Mouse (Mus musculus) mature B cell (primary cell): ENCODE measurements around the gene Cyb561d2.

ENCODE experiments used
- in situ Hi-C: fragments of 300-500 bp; cut with MboI; formaldehyde crosslinking; loops from 2 replicates; pipeline ENCODE4 v1.14.3; 2019

The Cyb561d2 gene

DNA sequence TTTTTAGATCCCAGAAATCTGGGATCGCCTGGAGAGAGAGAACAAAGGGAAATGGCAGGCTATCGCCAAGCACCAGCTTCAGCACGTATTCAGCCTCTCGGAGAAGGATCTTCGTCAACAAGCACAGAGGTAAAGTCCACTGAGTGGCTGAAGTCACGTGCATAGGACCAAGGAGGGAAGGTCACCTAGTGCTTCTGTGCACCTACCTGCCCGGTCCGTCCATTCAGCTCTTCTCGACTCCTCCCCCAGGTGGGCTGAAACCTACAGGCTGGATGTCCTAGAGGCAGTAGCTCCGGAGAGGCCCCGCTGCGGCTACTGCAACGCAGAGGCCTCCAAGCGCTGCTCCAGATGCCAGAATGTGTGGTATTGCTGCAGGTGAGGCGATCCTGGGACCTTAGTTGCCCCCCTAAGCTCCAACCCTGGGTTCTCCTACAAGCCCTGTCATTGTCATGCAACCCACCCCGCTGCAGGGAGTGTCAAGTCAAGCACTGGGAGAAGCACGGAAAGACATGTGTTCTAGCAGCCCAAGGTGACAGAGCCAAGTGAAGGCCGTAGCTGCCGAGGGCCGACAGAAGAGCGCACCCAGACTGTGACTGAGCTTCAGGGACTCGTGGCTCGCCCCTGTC is 8.6 kb upstream of the Cyb561d2 start:
- in situ Hi-C loops = no loop called here

DNA sequence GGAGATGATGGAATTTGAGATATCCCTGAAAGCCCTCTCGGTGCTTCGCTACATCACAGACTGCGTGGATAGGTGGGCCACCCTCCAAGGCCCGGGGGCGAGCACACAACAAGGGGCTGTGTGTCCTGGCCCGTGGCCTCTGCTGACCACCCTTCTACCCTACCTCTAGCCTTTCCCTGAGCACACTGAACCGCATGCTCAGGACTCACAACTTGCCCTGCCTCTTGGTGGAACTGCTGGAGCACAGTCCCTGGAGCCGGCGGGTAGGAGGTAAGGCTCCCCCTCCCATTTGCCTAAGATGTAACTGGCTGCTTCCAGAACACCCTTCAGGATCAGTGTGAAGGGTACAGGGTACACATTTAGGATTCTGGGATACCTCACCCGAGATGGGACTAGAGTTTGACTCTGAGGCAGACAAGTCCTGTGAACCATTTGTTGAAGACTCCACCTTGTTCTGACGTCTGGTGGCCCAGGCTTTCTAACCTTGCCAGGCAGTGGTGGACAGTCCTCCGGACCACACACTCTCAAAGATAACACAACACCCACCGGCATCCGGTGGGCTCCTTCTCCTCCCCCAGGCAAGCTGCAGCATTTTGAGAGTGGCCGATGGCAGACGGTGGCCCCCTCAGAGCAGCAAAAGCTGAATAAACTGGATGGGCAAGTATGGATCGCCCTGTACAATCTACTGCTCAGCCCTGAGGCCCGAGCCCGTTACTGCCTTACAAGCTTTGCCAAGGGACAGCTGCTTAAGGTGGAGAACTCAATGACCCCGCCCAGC is 7.5 kb upstream of the Cyb561d2 start:
- in situ Hi-C loops = no loop called here

DNA sequence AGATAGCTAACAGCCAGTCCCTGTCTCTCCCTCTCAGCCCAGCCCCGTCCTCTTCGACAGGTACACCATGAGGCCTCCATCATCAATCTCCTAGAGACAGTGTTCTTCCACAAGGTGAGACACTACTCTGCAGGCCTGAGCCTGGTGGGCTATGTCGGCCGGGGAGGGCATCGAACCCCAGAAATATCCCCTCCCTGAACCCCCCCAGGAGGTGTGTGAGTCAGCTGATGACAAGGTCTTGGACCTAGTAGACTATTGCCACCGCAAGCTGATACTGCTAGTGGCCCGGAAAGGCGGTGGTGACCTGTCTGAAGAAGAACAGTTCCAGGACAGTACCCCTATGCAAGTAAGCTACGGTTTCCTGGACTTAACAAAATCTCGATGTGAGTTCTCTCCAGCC is 6.8 kb upstream of the Cyb561d2 start:
- in situ Hi-C loops = no loop called here

DNA sequence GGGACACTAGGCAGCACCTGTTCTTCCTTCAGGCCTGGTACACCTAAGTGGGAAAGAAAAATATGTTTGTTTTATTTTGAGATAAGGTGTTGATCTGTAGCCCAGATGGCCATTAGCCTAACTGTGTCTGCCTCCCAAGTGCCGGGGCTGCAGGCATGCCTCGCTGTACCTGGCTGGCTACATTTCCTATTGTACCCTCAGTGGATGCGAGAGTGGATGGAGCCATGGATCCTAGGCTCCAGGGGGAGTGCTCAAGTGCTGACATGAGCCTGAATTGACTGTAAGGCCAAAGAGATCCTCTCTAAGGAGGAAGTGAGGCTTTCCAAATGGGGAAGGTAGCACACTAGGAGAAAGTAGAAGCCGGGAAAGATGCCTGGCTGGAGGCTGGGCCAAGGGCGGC is 6.0 kb upstream of the Cyb561d2 start:
- in situ Hi-C loops = no loop called here

DNA sequence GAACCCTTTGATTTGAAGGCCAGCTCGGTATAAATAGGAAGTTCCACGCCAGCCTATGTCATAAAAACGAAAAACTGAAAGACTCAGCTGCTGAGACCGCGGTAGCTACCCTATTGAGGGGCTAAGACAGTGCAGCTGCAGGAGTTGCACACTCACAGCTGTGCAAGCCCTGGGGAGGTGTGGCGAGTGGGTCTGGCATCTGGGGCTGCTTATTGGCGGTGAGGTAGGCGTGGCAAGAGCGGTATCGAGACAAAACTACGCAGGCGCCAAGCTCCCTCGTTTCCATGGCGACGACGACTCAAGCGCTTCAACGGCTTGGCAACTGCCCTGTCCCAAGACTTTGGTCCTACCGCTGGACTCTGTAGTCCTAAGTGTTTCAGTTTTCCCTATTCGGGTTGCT is 5.0 kb upstream of the Cyb561d2 start, which contains the start of gene Zmynd10:
Gene Zmynd10, plus strand, starts transcription at position 273 of the 400 bp plus-strand sequence.
- in situ Hi-C loops = no loop called here

DNA sequence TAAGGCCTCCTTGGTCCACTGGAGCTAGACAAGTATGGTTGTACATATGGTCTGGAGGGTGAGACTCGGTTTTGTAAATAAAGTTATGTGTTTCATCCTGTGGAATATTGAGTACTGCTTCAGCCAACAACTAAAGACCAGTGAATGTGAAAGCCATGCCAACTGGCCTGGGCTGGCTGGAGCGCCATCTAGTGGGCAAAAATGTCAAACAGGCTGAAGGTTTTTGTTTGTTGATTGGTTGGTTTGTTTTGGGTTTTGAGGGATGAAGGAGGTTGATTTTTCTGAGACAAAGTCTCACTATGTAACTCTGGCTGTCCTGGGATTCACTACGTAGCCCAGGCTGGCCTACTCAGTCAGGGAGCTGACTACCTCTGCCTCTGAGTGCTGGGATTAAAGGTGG is 3.6 kb upstream of the Cyb561d2 start:
- in situ Hi-C loops = no loop called here

DNA sequence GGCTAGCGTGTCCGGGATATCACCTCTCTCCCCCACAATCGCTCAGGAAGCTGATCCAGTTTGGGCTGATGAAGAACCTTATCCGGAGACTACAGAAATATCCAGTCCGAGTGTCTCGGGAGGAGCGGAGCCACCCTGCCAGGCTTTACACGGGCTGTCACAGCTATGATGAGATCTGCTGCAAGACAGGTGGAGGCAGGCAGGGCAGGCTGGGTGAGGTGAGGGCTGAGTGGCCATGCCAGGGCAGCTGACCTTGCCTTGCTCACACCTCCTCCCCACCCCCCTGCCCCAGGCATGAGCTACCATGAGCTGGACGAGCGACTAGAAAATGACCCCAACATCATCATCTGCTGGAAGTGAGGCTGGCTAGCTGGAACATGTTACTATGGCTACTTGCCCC is 3.2 kb upstream of the Cyb561d2 start:
- in situ Hi-C loops = no loop called here

DNA sequence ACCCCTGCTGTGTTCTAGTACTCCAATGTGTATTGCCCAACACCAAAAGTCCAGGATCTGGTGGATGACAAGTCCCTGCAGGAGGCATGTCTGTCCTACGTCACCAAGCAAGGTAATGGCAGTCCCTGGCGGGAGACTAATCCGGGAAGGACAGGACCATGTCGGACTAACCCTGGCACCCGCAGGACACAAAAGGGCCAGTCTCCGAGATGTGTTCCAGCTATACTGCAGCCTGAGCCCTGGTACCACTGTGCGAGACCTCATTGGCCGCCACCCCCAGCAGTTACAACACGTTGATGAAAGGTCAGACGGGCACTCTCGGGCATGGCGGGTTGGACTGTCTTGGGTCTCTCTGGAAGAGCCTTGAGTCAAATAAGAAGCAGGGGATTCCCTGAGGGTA is 2.7 kb upstream of the Cyb561d2 start:
- in situ Hi-C loops = no loop called here

DNA sequence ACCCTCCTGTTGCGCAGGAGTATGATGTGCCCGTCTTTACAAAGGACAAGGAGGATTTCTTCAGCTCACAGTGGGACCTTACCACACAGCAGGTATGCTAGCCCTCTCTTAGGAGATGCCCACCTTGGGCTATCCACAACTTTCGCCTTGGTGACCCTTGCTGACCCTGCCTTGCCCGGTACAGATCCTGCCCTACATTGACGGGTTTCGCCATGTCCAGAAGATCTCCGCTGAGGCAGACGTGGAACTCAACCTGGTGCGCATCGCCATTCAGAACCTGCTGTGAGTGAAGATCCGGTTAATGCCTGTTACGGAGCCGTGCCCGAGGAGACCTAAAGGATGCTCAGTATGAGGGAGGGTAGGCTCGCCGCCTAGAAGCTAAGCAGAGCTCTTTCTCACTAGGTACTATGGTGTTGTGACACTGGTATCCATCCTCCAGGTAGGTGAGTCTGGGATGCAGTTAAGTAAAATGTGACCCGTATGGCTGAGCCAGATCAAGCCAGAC is 2.3 kb upstream of the Cyb561d2 start:
- in situ Hi-C loops = no loop called here

DNA sequence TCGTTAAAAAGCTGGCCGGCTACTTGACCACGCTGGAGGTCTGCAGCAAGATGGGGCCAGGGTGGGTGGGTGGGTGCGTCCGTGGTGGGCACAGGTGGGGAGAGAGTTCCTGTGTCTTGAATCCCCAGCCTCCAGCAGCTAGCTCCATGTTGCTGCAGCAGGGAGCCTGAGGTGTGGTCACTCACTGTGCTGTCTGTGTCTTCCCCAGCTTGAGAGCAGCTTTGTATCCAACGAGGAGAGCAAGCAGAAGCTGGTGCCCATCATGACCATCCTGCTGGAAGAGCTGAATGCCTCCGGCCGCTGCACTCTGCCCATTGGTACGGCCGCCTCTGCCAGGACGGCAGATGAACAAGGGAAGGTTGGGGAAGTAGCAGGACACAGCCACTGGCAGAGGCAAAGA is 1.3 kb upstream of the Cyb561d2 start:
- in situ Hi-C loops = no loop called here

DNA sequence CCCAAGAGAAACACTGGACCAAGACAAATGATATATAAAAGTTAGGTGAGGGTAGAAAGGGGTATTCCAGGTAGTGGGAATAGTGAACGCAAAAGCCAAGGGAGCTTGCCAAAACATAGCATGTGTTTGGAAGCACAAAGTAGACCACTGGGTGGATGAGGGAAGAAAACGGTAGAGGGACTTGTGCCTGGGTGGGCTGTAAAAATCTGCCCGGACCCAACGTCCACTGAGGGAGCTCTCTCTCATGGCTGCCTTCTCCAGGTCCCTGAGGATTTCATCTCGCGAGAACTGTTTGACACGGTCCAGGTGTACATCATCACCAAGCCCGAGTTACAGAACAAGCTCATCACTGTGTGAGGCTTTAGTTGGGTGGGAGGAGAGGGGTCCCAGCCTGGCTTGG is 728 bp upstream of the Cyb561d2 start:
- in situ Hi-C loops = no loop called here

DNA sequence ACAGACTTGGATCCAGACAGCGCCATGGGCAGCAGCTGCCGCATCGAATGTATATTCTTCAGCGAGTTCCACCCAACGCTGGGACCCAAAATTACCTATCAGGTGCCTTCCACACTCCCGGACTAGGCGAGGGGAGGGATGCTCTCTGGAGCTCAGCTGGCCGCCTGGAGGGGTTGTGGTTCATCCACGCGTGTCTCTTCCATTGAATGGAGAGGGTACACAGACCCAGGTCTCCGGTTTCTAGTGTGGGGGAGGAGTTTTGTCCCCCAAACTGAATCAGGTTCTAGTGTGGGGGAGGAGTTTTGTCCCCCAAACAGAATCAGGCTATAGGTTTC is 326 bp upstream of the Cyb561d2 start:
- in situ Hi-C loops = no loop called here

DNA sequence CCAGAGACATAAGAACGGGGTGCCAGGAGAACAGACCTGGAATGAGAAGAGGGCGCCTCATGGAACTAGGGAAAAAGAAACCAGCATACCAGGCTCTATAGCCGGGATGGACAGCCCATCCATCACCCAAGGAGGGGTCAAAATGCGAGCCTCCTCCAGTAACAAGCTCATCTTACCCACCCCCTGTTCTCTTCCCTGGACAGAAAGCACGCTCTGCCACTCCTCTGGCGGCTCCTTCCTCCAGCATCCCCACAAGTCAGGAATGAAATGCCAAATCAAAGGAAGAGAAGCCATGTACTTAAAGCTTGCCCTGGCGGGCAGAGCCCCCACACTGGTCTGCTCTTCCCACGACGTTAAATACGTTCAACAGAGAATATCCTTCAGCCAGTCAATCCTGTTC is 988 bp downstream of the Cyb561d2 start:
- in situ Hi-C loops = no loop called here

DNA sequence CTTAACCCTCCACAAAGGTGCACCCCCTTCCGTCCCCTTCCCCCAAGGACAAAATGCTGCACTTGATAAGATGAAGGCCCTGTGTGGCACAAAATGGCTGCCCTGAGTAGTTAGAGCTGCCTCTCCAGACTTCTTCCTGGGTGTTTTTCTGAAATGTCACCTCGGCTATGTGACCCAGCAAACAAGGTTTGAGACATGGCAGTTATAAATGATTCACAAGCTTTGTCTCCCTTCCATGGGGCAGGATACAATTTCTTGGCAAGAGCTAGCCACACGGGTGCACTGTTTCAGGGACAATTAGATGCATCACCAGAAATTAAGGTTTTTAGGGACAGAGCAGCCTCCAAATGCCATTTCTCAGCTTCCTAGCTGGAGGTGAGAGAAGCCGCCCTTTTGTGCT is 1.6 kb downstream of the Cyb561d2 start:
- in situ Hi-C loops = no loop called here

DNA sequence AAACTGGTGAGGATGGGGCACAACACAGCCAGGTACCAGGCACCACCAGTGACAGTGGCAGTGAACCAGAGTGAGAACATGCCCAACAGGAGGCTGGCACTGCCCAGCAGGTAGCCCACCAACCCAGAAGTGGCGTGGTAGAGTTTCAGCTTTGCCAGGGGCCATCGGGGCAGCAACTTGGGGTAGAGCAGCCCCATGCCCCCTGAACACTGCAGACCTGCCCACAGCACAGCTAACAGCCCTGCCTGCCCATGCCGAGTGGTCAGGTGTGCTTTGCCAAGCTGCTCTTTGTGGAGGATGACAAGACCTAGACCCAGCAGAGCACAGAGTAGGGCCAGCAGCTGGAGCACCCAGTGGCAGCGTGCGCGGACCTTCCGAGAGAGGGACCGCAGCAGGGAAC is 2.1 kb downstream of the Cyb561d2 start:
- in situ Hi-C loops = no loop called here

DNA sequence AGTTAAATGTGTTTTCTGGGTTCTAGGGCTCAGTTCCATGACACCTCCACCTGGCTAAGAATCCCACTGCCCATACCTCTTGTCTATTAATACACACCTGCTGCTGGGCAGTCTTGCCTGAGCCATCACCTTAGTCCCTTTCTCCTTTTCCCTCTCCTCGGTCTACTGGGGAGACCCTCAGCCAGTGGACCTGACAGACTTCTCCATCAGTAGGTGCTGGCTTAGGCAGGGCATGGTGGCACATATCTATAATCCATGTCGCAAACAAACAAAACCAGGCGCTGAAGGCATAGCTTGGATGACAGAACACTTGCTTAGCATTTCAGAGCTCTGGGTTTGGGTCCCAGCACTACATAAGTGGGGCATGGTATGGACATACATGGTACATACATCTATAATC is 3.3 kb downstream of the Cyb561d2 start:
- in situ Hi-C loops = no loop called here

DNA sequence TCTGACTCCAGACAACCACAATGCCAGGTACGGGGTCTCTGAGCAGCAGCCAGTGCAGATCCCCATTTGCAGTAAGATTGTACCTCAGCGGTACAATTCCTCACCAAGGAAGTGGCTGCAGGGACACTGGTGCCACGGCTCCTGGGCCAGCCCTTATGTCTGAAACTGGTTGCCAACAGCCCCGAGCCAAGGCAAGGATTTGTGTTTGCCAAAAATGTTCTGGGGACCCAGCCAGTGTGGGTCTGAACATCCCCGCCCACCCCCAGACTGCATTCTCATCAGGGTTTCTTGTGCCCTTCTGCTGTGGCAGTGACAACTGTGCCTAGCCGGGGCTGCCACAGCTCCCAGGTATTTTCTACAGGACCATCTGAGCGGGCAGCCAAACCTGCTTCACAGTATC is 3.8 kb downstream of the Cyb561d2 start:
- in situ Hi-C loops = no loop called here

DNA sequence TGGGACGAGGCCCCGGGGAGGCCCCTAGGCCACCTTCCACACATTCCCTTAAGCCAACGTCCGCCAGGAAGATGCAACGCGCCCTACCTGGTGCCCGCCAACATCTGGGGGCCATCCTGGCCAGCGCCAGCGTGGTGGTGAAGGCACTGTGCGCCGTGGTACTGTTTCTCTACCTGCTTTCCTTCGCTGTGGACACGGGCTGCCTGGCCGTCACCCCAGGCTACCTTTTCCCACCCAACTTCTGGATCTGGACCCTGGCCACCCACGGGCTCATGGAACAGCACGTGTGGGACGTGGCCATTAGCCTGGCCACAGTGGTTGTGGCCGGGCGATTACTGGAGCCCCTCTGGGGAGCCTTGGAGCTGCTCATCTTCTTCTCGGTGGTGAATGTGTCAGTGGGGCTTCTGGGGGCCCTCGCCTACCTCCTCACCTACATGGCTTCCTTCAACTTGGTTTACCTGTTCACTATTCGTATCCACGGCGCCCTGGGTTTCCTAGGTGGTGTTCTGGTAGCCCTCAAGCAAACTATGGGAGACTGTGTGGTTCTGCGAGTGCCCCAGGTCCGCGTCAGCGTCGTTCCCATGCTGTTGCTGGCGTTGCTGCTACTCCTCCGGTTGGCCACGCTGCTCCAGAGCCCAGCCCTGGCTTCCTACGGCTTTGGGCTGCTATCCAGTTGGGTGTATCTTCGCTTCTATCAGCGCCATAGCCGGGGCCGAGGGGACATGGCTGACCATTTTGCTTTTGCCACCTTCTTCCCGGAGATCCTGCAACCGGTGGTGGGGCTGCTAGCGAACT is 7.4 kb downstream of the Cyb561d2 start:
- in situ Hi-C loops = no loop called here

DNA sequence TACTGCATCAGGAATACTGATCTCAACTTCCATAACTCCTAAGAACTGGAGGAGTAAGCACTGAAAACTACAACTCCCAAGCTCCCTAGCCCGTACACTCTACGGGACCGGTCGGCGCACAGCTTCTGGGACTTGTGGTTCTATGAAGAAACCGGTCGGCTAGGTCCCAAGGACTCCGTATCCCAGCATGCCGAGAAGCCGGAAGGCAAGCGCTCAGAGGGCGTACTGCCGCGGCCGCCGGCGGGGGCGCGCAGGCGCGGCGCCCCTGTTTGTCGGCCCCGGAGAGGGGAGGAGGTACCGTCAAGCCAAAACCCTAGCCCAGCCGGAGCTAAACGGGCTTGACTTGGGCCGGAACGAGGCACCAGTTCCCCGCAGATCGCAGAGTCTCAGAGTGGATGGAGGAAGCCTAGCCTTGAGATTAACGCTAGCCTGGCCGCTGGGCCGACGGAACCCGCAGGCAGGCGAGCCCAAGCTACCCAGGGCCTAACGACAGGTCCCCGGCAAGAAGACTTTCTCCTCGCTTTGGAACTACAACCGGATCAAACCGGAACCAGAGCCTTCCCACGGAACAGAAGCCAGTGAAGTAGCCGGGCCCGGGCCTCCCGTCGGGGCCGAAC is 8.1 kb downstream of the Cyb561d2 start, which contains the start of gene Tmem115:
Gene Tmem115, plus strand, starts transcription at position 155 of the 617 bp plus-strand sequence.
- in situ Hi-C loops = no loop called here

DNA sequence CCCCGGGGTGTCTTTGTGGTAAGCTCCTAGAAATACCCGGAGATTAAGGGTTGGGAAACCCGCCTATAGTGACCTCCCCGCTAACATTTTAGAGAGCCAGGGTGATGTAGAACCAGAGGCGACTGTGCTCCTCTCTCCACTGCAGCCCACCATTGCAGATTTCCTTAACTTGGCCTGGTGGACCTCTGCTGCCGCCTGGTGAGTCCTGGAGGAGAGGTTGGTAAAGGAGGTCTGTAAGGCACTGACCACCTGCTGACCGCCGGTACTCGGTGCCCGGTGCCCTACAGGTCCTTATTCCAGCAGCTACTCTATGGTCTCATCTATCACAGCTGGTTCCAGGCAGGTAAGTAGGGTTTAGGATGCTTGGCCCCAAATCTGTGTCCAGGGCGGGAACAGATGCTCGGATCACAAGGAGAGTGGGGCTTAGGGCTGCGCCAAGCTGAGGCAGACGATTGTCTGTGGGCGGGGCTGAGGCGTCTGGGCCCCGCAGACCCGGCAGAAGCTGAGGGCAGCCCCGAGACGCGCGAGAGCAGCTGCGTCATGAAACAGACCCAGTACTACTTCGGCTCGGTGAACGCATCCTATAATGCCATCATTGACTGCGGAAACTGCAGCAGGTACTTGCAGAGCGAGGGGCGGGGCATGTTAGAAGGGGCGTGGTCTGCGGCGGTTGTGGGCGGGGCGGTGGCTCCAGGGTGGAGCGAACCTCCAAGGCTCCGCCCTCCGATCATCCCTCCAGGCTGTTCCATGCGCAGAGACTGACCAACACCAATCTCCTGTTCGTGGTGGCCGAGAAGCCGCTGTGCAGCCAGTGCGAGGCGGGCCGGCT is 15.6 kb downstream of the Cyb561d2 start:
- in situ Hi-C loops = no loop called here

DNA sequence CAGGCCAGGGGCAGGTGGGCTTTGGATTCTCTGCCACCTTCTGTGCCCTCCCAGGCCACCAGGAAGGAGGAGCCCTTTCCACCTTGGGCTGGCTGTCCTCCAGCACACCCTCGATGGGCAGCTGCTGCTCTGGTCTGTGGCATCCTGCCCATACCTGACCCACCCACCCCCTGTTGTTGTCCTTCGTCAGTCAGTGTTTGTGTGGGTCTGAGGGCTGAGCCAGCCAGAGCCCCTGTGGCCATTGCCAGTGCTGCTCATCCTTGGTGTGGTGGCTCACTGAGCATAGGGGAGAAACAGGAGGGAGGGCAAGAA is 19.6 kb downstream of the Cyb561d2 start:
- in situ Hi-C loops = no loop called here
